Mouse (Mus musculus) cerebellum, adult 9-11 months (tissue): Measurements from ENCODE around the gene Hinfp.
"Not testable (repeated sequence)": the region's sequence is repeated elsewhere in the genome, so short reads cannot be mapped to it uniquely, and the experiment has no call there.

Source experiments
- DNase-seq: peaks from one replicate; pipeline ENCODE4 v3.0.0; 2022

Gene Hinfp

DNA sequence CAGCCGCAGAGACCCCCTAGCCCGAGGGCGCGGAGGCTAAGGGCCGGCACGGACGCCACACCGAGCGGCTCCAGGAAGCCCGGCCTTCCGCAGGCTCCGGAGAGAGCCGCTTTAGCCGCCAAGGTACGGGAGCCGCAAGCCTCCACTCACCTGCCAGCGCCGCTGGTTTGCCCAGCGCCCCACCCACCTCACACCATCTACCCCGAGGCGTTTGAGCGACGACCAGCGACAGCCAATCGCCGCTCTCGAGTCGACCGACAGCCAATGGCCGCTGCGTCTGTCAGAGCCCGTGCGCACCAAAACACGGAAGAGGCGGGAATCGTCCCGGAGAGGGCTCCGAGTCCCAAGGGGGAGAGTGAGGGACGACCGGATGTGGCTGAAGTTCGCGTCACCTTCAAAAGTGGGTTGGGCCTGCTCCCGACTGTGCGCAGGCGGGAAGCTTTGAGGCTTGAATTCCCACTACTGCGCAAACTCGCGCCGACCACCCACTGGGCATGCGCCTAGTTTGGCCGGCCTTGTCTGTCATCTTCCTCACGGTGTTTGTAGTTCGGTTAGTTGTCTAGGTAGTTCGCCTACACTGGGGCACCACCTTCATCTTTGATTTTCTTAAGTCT lies at the start of gene Hinfp:
Gene Hinfp, minus strand, starts transcription at position 206 of the 614 bp plus-strand sequence.
- peak; percentile 99 for DNase-seq

DNA sequence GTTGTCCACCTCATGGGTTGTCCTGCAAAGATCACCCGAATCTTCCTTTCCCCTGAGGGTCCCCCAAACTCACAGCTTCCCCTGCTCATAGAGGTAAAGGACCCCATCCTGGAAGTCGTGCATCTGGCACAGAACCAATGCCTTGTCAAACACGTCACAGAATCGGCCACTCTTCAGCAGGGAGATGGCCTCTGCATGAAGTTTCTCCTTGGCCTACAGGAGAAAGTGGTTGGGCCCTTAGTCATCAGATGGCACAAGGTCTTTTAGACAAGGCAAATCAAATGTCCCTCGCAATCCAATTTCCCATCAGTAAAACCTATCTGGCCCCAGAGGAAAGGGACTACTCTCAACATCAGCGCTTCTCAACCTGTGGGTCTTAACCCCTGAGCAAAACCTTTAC lies 47.7 kb upstream of the Hinfp start:
- DNase-seq = no peak

DNA sequence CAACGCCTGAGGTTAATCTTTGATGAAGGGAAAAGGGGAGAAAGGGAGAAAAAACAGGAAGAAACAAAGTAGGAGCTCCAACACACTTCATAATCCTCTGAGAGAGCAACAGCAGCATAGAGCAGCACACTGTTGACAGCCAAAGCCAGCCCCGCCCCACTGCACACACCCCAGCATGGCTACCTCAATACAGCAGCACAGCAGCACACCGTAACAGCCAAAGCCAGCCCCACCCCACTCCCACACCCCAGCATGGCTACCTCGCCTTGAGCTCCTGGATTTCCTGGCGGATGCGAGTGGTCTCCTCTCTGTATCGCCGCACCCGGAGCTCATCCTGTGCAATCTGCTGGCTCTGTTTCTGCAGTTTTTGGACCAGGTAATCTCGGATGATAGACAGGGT lies 46.9 kb upstream of the Hinfp start:
- DNase-seq = no peak

DNA sequence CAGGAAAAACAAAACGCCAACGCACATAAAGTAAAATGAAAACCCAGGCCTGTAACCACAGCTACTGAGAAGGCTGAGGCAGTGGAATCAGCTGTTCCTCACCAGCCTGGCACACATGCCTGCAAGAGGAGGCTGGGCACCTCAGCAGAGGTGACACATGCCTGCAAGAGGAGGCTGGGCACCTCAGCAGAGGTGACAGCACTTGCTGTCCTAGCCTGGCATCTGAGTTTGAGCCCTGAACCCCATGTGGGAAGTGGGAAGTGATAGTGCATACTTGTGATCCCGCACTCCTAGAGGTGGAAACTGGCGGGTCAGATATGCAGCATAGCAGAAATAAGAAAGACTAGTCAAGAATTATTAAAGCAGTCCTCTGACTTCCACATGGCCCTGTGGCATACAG lies 45.9 kb upstream of the Hinfp start:
- no peak for DNase-seq

DNA sequence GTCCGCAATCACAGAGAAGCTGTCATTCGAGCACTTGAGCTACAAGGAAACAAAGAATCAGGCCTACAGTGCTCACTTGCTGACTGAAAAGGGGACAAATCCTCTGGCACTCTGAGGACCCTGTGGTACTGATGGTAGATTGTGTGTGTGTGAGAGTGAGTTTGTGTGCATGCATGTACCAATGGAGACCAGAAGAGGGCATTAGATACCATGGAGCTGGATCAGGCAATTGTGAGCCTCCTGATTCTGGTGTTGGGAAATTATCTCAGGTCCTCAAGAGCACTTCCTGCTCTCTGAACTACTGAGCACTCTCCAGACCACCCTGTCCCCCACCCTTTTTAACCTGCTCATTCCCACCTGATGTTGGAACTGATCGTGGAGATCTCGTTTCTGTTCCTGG lies 43.1 kb upstream of the Hinfp start:
- DNase-seq = no peak

DNA sequence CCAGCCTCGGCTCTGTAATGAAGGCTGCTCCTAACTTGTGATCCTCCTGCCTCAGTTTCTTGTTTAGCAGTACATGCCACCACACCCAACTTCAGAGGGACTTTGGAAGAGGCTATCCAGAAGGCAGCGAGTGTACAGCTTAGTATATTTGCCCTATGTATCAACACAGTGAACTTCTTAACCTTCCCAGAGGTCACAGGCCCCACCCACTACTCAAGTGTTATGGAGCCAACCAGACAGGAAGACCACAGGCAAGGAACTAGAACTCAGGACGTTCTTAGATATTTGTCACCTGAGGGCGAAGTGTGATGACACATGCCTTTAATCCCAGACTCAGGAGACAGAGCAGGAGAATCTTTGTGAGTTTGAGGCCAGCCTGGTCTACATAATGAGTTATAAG lies 42.1 kb upstream of the Hinfp start:
- no peak for DNase-seq

DNA sequence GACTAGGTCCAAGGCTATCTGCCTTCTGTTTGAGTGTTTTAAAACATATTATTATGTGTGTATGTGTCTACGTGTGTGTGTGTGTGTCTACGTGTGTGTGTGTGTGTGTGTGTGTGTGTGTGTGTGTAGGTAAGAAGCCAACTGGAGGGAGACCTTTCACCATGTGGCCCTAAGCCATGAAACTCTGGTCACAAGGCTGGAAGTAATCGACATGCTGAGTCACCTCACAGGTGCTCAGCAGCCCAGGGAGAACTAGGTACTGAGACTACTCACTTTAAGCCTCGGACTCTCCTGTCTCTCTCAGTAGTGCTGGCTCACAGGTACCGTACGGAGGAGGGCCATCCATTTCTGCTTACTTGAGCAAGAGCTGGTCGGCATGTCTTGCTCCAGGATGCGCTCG lies 41.7 kb upstream of the Hinfp start:
- DNase-seq = no peak

DNA sequence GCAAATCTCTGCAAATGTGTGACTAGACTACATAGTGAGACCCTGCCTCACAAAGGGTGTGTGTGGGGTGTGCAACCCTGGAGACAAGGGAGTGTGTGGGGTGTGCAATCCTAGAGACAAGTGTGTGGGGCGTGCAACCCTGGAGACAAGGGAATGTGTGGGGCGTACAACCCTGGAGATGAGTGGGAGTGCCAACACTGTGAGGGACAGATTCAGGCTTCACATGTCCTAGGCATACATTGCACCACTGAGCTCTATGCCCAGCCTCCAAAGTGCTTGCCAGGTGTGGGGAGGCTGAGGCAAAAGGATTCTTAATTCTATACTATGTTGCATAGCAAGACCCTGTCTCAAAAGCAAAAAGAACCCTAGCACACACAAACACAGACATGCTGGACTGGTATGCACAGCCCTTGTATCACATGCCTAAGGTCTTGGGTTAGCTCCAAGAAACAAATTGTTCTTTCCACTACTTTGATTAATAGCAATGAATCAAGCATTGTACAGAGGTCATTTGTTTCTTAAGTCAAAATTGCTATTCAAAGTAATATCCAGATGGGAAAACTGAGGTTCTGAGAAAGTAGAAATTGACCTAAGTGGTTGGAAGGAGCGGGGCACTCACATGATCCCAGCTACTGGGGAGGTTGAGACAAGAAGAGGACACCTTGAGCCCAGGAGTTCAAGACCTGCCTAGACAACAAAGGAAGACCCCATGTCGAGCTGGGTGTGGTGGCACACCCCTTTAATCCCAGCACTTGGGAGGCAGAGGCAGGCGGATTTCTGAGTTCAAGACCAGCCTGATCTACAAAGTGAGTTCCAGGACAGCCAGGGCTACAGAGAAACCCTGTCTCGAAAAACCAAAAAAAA lies 40.3 kb upstream of the Hinfp start:
- no peak for DNase-seq

DNA sequence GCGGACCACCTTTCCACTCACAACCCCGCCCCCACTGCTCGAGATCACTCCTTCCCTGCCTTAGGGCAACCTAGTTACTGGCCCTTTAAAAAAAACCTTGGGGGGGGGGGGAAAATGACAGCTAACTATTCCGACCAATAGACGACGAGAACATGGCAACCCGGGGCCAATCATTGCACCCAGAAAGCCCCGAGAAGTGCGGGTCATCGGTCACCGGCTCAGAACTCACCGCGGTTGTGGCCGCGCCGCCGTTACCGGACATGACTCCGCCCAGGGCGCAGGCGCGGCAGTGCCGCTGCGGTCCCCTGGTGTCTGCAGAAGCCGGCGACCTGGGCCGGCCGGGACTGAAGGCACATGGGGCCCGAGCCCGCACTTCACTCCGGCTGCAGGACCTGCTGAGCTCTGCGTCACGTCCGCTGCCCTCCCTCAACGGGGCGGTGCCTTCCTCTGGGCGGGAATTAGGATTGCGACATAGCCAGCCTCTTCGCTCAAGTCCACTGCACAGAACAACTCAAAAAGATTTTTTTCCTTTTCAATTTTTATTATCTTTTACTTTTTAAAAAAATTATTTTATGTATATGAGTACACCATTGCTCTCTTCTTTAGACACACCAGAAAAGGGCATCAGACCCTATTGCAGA lies 38.4 kb upstream of the Hinfp start, which contains the start of gene Hmbs:
Gene Hmbs, minus strand, starts transcription at position 448 of the 641 bp plus-strand sequence.
- peak; percentile 87 for DNase-seq

DNA sequence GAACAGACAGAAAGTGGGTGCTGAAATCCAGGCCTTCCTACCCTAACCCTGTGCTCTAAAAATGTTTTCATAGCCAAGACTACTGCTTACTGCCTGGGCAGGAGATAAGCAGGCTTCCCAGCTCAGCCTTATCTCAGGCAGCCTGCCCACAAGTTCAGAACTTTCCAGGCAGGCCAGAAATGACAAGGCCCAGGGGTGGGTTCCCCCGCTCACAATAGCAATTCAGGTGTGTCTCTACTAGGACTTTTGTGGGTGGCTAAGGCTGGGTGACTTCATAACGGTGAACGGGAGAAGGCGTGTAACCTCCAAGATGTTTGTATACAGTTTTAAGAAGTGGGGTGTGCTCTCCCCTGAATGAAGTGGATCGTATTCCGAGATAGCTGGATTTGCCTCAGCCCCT lies 37.8 kb upstream of the Hinfp start:
- peak; percentile 59 for DNase-seq

DNA sequence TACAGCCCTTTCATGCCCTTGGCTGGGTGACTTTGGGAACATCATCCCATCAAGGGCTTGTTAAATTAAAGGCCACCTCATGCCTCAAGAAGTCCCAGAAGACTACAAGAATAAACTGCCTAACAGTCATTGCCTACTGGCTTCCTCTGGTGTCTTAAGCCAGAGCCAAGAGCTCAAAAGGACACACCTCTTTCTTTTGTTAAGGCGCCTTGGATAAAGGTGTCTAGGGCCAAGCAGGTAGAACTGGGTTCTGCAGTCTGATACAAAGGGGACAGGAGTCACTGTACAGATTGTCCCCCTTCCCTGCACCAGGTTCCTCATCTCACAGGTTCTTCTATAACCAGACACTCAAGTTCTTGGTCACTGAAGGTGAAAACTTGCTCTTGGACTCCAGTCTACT lies 37.1 kb upstream of the Hinfp start:
- no peak for DNase-seq

DNA sequence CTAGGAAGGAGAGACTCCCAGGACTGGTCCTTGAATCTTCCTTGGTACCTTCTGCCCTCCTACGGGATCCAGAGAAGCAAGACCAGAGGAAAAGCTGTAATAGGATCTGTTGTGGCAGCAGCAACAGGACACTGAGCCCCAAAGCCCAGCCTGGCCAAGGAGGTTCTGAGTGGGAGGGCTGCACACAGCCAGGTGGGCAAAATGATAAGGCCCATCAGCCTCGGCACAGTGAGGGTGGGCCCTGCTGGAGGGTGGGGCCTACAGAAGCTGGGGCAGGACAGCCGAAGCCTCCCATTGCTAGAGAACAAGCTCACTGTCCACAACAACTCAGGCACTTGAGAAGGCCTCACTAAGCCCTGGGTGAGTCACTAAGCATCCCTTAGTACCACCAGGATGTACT lies 36.7 kb upstream of the Hinfp start:
- no peak for DNase-seq

DNA sequence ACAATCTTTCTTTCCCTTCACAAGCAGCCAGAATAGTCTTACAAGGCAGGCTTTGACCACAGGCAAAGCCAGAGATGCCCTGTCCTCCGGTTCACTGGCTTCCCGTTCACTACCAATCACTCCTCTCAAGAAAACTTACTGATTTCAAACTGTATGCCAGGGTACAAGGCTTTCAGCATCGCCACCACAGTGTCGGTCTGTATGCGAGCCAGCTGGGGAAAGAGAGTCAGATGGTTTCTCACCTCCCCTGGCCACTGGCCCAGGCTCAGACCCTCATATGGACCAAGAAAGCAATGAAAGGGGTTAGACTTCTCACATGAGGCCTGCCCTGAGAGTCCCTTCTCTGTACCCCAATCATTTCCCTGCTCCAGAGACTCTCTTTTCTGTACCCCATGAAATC lies 36.0 kb upstream of the Hinfp start:
- no peak for DNase-seq

DNA sequence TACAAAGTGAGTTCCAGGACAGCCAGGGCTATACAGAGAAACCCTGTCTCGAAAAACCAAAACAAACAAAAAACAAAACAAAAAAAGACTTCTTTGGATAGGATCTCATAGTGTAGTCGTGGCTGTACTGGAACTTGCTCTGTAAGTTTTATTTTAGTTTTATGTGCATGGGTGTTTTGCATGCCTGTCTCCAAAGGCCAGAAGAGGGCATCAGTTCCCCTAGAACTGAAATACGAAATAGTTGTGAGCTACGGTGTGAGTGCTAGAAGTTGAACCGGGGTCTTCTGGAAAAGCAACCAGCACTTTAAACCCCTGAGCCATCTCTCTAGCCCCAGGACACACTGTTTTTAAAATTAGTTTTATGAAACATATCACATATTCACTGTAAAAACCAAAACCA lies 33.1 kb upstream of the Hinfp start:
- no peak for DNase-seq

DNA sequence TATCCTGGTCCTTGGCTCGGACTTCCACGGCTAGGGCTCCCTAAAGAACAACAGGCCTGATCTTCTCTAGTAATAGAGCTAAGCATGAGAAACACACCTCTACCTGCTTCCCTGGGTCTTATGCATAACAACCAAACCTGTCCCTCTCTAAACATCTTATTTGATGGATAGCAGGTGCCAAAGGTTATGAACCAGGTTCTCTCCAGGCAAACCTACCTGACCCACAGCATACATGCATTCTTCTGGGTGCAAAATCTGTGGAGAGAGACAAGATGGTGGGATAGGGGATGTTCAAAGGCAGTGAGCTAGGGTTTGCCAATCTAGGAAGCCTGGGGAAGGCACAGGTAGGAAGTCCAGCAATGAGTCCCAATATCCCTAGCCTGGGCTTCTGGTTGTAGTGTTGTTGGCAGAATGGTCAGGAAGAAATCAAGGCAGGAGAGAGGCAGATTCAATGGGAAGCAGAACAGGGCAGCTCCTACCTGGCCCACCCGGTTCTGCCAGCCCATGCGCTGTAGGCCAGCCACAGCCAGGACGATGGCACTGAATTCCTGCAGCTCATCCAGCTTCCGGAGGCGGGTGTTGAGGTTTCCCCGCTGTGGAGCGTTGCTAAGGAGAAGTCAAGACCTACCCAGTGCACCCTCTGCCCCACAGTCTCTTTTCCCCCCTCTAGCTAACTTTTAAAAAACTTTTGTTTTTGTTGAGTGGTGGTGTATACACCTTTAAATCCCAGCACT lies 32.1 kb upstream of the Hinfp start:
- no peak for DNase-seq

DNA sequence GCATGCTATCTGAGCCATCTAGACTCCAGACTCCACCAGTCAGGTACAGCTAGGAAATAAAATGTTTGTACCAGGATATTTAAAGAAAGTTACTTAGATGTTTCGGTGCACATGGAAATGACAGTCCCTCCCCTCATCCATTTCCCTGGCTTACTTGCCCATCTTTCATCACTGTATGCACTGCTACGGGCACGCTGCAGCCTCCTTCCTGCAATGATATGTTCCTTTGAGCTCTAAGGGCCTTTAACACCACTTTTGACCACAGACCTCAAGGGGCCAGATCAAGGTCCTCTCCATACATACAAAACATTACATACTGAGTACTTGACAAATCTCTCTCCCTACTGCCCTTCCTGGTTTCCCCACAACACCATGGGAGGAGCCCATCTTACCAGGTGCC lies 31.5 kb upstream of the Hinfp start:
- no peak for DNase-seq

DNA sequence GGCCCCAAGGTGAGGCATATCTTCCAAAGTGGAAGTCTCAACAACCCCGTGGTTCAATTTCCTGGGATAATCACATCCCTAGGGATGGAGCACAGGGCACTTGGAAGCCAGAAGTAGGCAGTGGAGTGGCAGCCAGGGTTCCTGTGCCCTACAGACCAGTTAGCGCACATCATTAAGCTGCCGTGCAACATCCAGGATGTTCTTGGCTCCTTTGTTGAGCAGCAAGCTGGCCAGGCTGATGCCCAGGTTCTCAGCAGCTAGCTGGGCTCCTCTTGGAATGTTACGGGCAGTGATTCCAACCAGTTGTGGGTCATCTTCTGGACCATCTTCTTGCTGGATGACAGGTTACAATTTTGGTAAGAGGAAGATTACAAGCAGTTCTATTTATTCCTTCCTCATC lies 31.0 kb upstream of the Hinfp start:
- DNase-seq = not testable (repeated sequence)

DNA sequence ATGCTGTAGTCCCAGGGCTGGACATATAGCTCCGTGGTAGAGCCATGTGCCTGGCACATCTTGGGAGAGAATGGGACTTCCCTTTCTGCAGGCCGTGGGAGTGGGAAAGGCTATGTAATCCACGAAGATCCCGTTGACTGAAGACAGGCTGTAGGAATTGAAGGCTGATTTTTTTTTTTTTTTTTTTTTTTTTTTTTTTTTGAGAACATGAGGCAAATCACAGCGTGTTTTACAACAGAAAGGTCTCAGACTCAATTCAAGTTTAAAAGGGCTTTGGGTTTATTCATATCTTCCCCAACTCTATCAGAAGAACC lies 30.6 kb upstream of the Hinfp start:
- DNase-seq = no peak

DNA sequence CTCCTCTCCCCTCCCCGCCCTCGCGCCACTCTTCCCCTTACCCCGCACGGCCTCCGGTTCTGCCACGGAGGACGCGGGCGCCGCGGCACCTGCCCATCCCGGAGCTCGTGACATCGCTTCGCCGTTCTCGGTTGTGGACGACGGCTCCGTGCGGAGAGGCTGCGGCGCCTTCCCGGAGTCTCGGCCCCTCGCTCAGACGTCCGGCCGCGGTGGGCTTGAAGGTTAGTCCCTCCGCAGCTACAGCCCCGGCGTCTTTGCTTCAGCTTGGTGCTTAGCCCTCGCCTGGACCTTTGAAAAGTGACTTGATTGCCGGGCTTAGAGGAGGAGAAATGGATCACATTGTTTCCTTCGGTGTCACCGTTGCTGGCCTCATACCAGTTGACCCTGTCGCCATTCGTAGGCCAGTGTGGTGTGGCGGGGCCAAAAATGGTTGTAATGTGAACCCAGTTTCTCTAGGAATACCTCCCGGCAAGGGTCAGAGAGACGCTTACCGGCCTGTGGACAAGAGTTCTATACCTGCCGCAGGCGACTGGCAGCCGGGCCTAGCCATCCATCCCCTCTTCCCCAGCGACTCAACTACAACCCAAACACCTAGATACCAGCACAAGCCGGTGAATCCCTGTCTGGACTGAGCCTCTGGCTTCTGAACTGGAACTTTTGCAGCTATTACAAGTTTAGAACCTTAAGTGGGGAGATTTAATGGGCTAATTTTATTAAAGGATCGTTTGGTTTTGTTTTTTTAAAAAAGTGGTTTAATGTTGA lies 30.0 kb upstream of the Hinfp start:
- DNase-seq = peak; percentile 53

DNA sequence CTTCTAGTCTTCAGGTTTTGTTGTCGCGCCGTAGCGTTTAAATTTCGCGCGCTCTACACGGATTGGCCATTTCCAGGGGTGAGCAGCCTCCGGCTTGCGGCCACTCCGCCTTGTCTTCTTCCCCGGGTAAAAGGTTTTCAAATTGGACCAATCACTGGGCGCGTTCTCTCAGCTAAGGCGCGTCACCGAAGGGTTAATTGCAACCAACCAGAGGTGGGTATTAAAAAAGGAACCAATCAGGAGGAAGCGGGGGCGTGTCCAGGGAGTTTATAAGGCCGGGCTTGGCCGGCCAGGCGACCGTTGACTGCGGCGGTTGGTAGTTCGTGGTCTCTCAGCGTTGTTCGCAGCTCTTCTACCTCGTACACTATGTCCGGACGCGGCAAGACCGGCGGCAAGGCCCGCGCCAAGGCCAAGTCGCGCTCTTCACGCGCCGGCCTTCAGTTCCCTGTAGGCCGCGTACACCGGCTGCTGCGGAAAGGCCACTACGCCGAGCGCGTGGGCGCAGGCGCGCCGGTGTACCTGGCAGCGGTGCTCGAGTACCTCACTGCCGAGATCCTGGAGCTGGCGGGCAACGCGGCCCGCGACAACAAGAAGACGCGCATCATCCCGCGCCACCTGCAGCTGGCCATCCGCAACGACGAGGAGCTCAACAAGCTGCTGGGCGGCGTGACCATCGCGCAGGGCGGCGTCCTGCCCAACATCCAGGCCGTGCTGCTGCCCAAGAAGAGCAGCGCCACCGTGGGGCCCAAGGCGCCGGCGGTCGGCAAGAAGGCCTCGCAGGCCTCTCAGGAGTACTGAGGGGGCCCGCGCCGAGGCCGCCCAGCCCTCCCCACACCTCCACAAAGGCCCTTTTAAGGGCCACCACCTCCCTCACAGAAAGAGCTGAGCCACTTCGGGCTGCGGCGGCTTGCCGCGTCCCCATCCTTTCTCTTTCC lies 29.2 kb upstream of the Hinfp start, which contains the start of gene H2afx:
Gene H2afx, plus strand, starts transcription at position 299 of the 935 bp plus-strand sequence.
- peak; percentile 100 for DNase-seq

DNA sequence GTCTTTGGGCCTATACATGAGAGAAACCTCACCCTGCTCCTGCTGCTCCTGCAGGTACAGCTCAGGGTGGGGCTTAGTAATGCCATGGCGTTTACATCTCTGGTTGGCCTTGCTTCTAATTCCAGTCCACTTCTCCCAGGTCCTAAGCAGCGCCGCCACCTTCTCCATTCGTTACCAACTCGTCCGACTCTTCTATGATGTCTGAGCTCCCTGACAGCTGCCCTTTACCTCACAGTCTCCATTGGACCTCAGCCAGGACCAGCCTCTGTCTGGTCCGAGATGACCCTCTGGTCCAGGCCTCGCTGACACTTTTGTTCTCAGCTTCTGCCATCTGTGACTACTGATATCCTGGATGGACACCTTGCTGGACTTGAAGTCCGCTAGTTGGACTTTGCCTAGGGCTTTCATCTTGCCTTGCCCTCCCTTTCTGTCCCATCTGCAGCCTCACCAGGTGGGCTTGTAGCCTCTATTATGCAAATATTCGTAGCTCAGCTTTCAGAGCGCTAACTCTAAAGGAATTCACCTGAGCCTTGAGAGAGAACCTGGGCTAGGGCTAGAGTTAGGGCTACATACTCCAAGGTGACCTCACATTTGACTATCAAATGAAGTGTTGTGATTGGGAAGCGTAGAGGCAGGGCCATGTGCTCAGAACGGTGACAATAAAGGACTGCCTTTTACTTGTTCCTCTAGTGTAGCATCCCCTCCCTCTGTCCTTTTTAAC lies 27.6 kb upstream of the Hinfp start:
- peak; percentile 68 for DNase-seq
